Mouse (Mus musculus): ENCODE measurements around the gene Polr2a. TPM values are rescaled to one million over a fixed set of nuclear protein-coding genes. Genes with fewer than 3 reads are reported as not detected.

Gene Polr2a
- polyA plus RNA-seq, 1 experiment from 2014 or later: 29.9 TPM

DNA sequence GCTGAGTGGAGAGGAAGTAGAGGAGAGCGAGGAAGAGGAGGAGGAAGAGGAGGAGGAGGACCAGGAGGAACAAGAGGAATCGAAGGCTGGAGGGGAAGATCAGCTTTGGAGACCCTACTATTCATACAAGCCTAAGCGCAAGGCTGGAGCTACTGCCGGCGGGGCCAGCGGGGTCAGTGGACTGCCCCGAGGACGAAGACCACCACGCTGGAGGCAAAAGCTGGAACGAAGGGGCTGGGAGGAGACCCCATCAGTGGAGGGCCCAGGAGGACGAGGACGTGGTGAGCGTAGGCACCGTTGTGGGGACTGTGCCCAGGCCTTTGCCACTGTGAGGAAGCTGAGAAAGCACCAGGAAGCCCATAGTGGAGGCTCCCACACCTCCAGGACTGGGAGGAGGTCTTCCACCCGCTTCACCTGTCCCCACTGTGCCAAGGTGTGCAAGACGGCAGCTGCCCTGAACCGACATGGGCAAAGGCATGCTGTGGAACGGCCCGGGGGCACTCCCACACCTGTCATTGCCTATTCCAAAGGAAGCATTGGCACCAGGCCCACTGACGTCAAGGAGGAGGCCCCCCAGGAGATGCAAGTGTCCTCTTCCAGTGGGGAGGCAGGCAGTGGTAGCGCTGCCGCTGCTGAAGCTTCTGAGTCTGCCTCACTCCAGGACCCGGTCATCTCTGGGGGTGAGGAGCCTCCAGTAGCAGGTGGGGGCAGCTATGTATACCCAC, 20.0 kb upstream of the Polr2a start:
- Histone ChIP-seq H3K27ac (no peak overlapping the region; the same call in none of the 2 replicates), H3K36me3 (peaks cover 15% of the 10 kb centered on the region; the same call in 1 of the 2 replicates), H3K4me2 (peak overlapping the region; percentile 20; the same call in 1 of the 2 replicates), H3K4me1 (peaks cover 30% of the 10 kb centered on the region), H3K27me3 (peaks cover 6% of the 10 kb centered on the region; the same call in 1 of the 2 replicates), H3K4me3 (replicated peaks) (no peak overlapping the region), H3K9ac (no peak overlapping the region), H3K9me3 (replicated peaks) (no peaks in the 10 kb centered on the region)
- ATAC-seq (replicated peaks; ENCODE audit: low FRiP score): no peak
- 63% methylated on average over 23 of the region's 23 CpGs for WGBS

DNA sequence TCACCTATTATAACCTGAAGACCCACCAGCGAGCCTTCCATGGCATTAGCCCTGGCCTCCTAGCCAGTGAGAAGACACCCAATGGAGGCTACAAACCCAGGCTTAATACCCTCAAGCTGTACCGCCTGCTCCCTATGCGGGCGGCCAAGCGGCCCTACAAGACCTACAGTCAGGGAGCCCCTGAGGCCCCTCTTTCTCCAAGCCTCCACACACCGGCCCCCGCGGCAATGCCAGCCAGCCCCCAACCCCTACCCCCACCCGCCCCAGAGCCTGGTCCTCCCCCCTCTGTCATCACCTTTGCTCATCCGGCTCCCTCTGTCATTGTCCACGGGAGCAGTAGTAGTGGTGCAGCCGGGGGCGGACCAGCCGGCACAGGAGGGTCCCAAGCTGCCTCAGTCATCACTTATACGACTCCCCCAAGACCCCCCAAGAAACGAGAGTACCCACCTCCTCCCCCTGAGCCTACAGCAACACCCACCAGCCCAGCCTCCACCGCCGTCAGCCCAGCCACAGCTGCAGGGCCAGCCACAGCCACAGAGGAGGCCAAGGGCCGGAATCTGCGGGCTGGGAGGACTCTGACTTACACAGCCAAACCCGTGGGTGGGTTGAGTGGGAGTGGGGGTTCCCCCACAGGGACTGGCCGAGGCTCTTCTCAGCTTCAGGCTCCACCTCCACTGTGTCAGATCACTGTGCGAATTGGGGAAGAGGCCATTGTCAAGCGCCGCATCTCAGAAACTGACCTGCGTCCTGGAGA, 19.2 kb upstream of the Polr2a start:
- H3K4me3 ChIP-seq (replicated peaks): no peak overlapping the region
- WGBS: 46% methylated on average over 26 of the region's 26 CpGs
- H3K27ac ChIP-seq: no peak overlapping the region
- peaks cover 30% of the 10 kb centered on the region for H3K4me1 ChIP-seq
- H3K4me2 ChIP-seq: no peak overlapping the region
- ATAC-seq (replicated peaks; ENCODE audit: low FRiP score): no peak; the same call in 1 of the 2 replicates
- H3K9me3 ChIP-seq (replicated peaks): no peaks in the 10 kb centered on the region
- no peak overlapping the region for H3K9ac ChIP-seq
- peaks cover 6% of the 10 kb centered on the region; the same call in 1 of the 2 replicates for H3K27me3 ChIP-seq
- peaks cover 15% of the 10 kb centered on the region; the same call in 1 of the 2 replicates for H3K36me3 ChIP-seq

DNA sequence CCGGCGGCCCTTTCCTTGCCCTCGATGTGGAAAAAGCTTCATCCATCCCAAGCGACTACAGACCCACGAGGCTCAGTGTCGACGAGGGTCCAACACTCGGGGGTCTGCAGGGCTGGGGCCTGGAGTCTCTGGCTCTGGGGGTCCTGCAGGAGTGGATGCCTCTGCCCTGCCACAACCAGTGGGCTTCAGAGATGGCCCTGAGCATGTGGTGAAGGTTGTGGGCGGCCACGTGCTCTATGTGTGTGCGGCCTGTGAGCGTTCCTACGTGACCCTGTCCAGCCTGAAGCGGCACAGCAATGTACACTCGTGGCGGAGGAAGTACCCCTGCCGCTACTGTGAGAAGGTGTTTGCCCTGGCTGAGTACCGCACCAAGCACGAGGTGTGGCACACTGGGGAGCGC, 18.1 kb upstream of the Polr2a start:
- ATAC-seq (replicated peaks; ENCODE audit: low FRiP score): no peak
- 88% methylated on average over 20 of the region's 20 CpGs for WGBS

DNA sequence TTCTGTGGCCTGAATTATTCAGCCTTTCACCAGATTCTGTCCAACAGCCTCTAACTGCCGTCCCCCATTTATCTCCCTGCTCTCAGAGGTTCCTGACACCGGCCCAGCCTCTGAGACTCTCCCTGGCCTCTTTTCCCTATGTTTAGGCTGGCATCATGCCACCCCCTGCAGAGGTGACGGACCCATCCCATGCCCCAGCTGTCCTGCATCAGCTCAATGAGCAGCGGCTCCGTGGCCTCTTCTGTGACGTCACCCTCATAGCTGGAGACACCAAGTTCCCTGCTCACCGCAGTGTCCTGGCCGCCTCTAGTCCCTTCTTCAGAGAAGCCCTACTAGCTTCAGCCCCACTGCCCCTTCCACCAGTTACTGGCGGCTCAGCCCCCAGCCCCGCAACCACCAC, 17.3 kb upstream of the Polr2a start:
- no peak overlapping the region for H3K4me3 ChIP-seq (replicated peaks)
- H3K4me1 ChIP-seq: peaks cover 30% of the 10 kb centered on the region
- no peak overlapping the region for H3K27ac ChIP-seq
- 56% methylated on average over 10 of the region's 10 CpGs for WGBS
- H3K9me3 ChIP-seq (replicated peaks): no peaks in the 10 kb centered on the region
- no peaks in the 10 kb centered on the region for H3K27me3 ChIP-seq
- no peak overlapping the region for H3K9ac ChIP-seq
- no peak for ATAC-seq (replicated peaks; ENCODE audit: low FRiP score)
- peaks cover 15% of the 10 kb centered on the region; the same call in 1 of the 2 replicates for H3K36me3 ChIP-seq
- H3K4me2 ChIP-seq: no peak overlapping the region

More for the DNA sequence above, 18.1 kb upstream of the Polr2a start:
- Histone ChIP-seq H3K27ac (no peak overlapping the region), H3K9me3 (replicated peaks) (no peaks in the 10 kb centered on the region), H3K4me3 (replicated peaks) (no peak overlapping the region), H3K9ac (no peak overlapping the region), H3K4me2 (no peak overlapping the region), H3K27me3 (no peaks in the 10 kb centered on the region), H3K4me1 (peaks cover 30% of the 10 kb centered on the region), H3K36me3 (peaks cover 15% of the 10 kb centered on the region; the same call in 1 of the 2 replicates)

DNA sequence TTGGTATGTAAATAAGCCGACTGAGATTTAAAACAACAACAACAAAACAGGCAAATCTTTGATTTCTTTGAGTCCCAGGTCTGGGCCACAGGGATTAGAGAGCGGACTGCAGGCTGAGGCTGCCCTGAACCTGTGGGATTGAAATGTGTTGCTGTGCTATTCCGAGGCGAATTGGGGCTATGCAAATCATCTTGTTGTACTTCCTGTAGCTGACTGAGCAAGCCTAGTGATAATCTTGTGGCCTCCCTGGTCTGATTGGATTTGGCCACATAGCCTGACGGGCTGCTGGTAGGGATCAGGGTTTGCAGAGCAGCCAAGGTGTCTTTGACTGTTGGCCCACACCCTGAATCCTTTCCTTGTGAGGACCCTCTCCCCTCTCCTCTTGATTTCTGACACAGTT, 16.5 kb upstream of the Polr2a start:
- H3K9me3 ChIP-seq (replicated peaks): no peaks in the 10 kb centered on the region
- H3K9ac ChIP-seq: no peak overlapping the region
- no peak overlapping the region for H3K4me3 ChIP-seq (replicated peaks)
- H3K27me3 ChIP-seq: no peaks in the 10 kb centered on the region
- H3K36me3 ChIP-seq: peaks cover 15% of the 10 kb centered on the region; the same call in 1 of the 2 replicates
- H3K4me1 ChIP-seq: peaks cover 30% of the 10 kb centered on the region
- ATAC-seq (replicated peaks; ENCODE audit: low FRiP score): no peak
- H3K27ac ChIP-seq: no peak overlapping the region
- 63% methylated on average over 5 of the region's 5 CpGs for WGBS
- no peak overlapping the region for H3K4me2 ChIP-seq

DNA sequence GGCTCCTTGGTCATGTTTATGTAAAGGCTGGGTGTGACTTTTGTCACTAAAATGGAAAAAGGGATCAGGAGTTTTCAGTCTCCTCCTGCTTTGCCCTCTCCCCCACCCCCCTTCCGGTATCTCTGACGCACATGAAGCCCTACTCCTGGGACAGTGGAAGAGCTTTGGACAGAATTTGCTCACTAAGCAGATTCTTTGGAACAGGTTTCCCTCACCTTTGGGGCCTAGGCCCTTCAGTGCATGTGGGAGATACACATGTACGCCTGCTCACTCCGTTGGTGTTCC, 9.1 kb upstream of the Polr2a start:
- H3K9me3 ChIP-seq (replicated peaks): no peaks in the 10 kb centered on the region
- no peaks in the 10 kb centered on the region for H3K27me3 ChIP-seq
- no peaks in the 10 kb centered on the region for H3K36me3 ChIP-seq
- ATAC-seq (replicated peaks; ENCODE audit: low FRiP score): no peak
- peak overlapping the region; percentile 68 for H3K27ac ChIP-seq
- 50% methylated on average over 4 of the region's 4 CpGs for WGBS
- peaks cover 31% of the 10 kb centered on the region for H3K4me1 ChIP-seq
- H3K9ac ChIP-seq: no peak overlapping the region
- peak overlapping the region; percentile 75 for H3K4me2 ChIP-seq
- peak overlapping the region; percentile 86; the same call in 1 of the 2 replicates for H3K4me3 ChIP-seq (replicated peaks)

DNA sequence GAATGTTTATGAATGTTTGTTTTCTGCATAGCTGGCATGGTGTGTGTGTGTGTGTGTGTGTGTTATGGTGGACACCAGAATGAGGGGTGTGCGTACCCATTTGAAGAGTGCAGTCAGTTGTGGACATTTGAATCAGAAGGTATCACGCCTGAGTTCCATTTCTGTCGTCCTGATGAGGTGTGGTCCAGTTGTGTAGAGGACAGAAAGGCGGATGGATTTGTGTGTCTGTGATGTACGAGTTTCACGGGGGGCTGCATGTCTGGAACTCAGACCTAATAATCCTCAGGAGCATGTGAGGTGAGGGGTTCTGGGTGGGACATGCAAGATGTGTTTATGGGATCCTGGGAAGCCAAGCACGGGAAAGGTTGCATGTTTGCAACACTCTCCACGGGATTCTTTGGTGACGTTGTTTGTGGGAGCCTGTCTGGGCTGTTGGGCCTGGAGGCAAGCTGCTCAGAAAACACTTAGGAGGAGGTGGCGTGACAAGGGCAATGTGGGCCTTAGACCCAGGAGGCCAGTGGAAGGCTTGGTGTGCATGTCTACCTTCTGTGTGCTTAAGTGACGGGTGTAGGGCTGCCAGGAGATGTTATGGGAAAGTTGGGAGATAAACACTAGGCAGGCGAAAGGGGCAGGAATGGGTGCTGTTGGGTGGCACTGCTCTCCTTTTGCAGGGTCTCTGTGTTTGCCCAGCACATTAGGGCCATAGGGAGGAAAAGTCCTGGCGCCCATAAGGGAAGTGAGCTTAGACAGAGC, 8.6 kb upstream of the Polr2a start:
- H3K27me3 ChIP-seq: no peaks in the 10 kb centered on the region
- ATAC-seq (replicated peaks; ENCODE audit: low FRiP score): no peak
- no peaks in the 10 kb centered on the region for H3K9me3 ChIP-seq (replicated peaks)
- H3K27ac ChIP-seq: peak overlapping the region; percentile 87
- no peak overlapping the region for H3K9ac ChIP-seq
- 55% methylated on average over 13 of the region's 13 CpGs for WGBS
- H3K4me3 ChIP-seq (replicated peaks): peak overlapping the region; percentile 86
- peak overlapping the region; percentile 75 for H3K4me2 ChIP-seq
- peaks cover 31% of the 10 kb centered on the region for H3K4me1 ChIP-seq
- H3K36me3 ChIP-seq: no peaks in the 10 kb centered on the region

DNA sequence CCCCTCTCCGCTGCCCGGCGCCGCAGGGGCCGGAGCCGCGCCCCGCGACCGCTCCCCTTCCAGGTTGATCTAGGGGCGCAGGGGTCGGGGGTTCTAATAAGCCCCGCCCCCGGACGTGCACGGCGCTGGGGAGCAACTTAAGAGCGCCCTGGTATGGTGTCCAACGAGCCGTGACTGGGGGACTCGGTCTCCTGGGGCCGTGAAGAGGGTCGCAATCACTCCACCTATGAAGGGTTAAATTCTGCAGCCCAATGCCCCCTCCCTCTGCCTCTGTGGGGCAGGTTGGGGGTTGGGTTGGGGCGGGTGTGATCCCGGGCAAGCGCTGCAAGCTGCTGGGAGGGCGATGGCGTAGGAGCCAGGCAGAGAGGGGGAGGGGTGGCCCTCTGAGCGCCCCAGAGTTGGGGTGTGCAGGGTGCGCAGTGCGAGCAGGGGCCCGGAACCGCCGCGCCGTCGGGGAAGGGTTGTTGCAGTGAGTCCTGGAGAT, 7.7 kb upstream of the Polr2a start:
- H3K4me2 ChIP-seq: peak overlapping the region; percentile 75
- H3K27ac ChIP-seq: peak overlapping the region; percentile 87
- no peaks in the 10 kb centered on the region for H3K36me3 ChIP-seq
- WGBS: 1% methylated on average over 34 of the region's 37 CpGs
- no peaks in the 10 kb centered on the region for H3K27me3 ChIP-seq
- peaks cover 31% of the 10 kb centered on the region for H3K4me1 ChIP-seq
- no peaks in the 10 kb centered on the region for H3K9me3 ChIP-seq (replicated peaks)
- peak; percentile 77 for ATAC-seq (replicated peaks; ENCODE audit: low FRiP score)
- H3K9ac ChIP-seq: peak overlapping the region; percentile 94
- peak overlapping the region; percentile 86 for H3K4me3 ChIP-seq (replicated peaks)

DNA sequence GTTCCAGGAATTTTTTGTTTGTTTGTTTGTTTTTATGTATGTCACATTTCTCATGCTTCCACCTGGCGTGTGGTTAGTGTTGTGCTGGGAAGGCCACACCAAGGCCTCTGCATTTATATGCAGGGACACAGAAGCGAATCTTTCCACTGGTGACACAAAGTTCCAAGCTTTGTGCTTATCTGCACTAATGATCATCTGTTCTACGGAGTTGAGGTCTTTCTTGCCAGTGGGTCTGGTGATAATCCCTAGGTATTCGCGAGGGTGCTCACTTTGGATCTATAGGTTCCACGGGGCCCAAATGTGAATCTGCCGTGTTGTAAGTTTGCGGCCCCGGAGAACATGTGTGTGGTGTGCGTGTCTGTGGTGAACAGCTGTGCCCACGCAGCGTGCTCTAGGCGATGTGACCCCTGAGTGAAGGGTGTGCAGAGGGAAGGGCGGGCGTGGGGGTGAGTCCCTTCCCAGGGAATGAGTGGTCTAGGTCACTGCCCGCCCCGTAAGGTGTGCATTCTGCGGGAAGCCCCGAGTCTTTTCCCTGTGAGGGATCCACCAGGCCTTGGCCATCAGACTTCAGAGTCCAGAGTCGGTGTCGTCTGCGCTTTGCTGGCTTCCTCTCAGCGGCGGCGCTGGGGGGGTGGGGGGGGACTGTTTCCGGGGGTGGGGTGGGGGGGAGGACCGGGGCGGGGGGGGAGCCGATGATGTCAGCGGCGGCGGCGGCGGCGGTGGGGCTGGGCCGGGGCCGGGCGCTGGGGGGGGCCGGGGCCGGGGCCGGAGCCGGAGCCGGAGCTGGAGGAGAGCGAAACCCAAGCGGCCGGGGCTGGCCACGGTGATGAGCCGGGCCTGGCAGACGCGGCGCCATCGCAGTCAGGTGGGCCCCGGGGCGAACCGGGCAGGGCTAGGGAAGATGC, 7.0 kb upstream of the Polr2a start, which contains the start of gene Zbtb4:
Zbtb4 (plus strand) TSS at position 692 of the 905 bp plus-strand sequence.
- Histone ChIP-seq H3K36me3 (no peaks in the 10 kb centered on the region), H3K4me3 (replicated peaks) (peak within 1 kb of the TSS; percentile 86), H3K9me3 (replicated peaks) (no peaks in the 10 kb centered on the region), H3K27me3 (no peaks in the 10 kb centered on the region), H3K27ac (peak within 1 kb of the TSS; percentile 87), H3K4me1 (peaks cover 33% of the 10 kb centered on the region), H3K4me2 (peak within 1 kb of the TSS; percentile 75), H3K9ac (peak within 1 kb of the TSS; percentile 94)
- peak; percentile 62 for ATAC-seq (replicated peaks; ENCODE audit: low FRiP score)
- 14% methylated on average over 51 of the region's 55 CpGs for WGBS

DNA sequence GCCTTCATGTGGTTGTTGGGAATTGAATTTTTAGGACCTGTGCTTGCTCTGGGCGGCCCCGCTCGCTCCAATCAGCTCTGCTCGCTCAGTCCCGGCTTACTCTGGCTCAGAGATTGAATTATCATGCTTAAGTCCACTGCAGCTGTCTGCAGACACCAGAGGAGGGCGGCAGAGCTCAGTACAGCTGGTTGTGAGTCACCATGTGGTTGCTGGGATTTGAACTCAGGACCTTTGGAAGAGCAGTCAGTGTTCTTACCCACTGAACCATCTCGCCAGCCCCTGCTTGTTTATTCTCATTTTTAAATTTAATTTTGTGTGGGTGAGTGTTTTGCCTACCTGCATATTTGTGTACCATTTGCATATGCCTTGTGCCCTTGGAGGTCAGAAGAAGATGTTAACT, 5.1 kb upstream of the Polr2a start:
- 75% methylated on average over 7 of the region's 7 CpGs for WGBS

DNA sequence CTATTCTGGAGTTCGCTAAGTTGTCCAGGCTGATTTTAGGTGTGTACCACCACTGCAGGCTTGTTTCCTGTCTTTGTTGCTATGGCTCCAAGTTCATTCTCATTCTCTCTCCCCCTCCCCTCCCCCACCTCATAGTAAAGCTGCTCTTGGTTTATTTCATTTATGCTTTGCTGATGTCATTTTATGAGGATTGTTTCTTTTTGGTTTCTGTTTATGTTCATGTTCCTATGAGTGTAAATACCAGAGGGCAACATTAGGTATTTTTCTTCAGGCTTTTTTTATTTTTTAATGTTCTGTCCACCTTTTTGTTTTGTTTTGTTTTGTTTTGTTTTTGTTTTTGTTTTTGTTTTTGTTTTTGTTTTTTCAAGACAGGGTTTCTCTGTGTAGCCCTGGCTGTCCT, 3.4 kb upstream of the Polr2a start, which contains the start of gene Slc35g3:
Slc35g3 (minus strand) TSS at position 101 of the 400 bp plus-strand sequence.
- 0 out of 2 replicates have a peak within 1 kb of the TSS, but pooled peaks have one; percentile 100 for H3K27ac ChIP-seq
- H3K9me3 ChIP-seq (replicated peaks): no peaks in the 10 kb centered on the region
- H3K27me3 ChIP-seq: no peaks in the 10 kb centered on the region
- H3K4me2 ChIP-seq: no peak within 1 kb of the TSS
- peaks cover 37% of the 10 kb centered on the region for H3K4me1 ChIP-seq
- H3K9ac ChIP-seq: no peak within 1 kb of the TSS
- H3K36me3 ChIP-seq: no peaks in the 10 kb centered on the region
- no peak for ATAC-seq (replicated peaks; ENCODE audit: low FRiP score)
- 63% methylated on average over 1 of the region's 1 CpGs for WGBS
- H3K4me3 ChIP-seq (replicated peaks): no peak within 1 kb of the TSS

More for the DNA sequence above, 5.1 kb upstream of the Polr2a start:
- Histone ChIP-seq H3K27me3 (no peaks in the 10 kb centered on the region), H3K9me3 (replicated peaks) (no peaks in the 10 kb centered on the region), H3K4me1 (peaks cover 45% of the 10 kb centered on the region), H3K27ac (no peak overlapping the region), H3K4me2 (no peak overlapping the region), H3K4me3 (replicated peaks) (no peak overlapping the region), H3K9ac (no peak overlapping the region), H3K36me3 (no peaks in the 10 kb centered on the region)
- ATAC-seq (replicated peaks; ENCODE audit: low FRiP score): no peak
